Comparison of ENCODE assay signal across 9 mouse cellular contexts in the genomic region with DNA sequence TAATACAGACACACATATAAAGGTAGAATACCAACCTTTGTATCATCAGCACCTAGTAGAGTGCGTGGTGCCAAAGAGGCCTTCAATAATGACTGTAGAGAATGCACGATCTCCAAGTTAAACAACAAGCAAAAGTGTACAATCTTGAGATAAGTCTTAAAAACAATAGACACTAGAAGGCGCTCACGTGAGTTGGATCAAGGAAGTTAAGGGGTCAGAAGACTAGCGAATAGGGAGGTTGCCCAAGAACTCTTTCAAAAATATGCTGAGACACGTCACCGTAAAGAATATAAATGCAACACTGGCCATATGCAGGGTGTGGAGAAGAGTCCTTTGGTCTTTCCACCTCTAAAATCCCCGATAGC. TPM values are rescaled to one million over a fixed set of nuclear protein-coding genes. Genes with fewer than 3 reads are reported as not detected.
A peak's percentile ranks its signal among the peaks of the same experiment; 100 is the strongest.
DNase-seq lines count a peak whose midpoint lies in the region; ATAC-seq and TF ChIP-seq lines count a peak whose summit lies in the region.
"Had no signal": no experiment of that assay in that cellular context is flagged by ENCODE, and none has a peak within 500 bp of the region (broad histone marks: within the 10 kb centered on the region; RNA-seq: fewer than 3 reads in every experiment).

No protein-coding gene starts in this region.

- TF ChIP-seq CTCF in lung, adult 2 months (IDR thresholded peaks at IDR 0.05; ENCODE audit: insufficient read depth, low read length): no peak
- no peak for TF ChIP-seq CTCF in brain, embryonic 14.5 days (IDR thresholded peaks at IDR 0.05; ENCODE audit: borderline replicate concordance, extremely low read depth, insufficient read depth, insufficient read length)

- WGBS in lung, adult 2 months: 5% methylated on average over 8 of the region's 8 CpGs
- 8% methylated on average over 8 of the region's 8 CpGs for WGBS in hindbrain, embryonic 15.5 days
- WGBS in macrophage (ENCODE audit: missing documents): 7% methylated on average over 8 of the region's 8 CpGs

- no peak for DNase-seq in lung, adult 2 months
- DNase-seq in lung, postnatal 10 days: no peak
- peak; percentile 59 for DNase-seq in brain, embryonic 14.5 days (ENCODE audit: low read depth)
- no peak for DNase-seq in right cerebral cortex, postnatal 4 days
- no peak for DNase-seq in frontal cortex, postnatal 10 days (ENCODE audit: low spot score in 2 of 2)
- no peak for DNase-seq in testis, postnatal 10 days (ENCODE audit: low spot score)

- H3K36me3 ChIP-seq in hindbrain, embryonic 15.5 days: no peaks in the 10 kb centered on the region
- H3K36me3 ChIP-seq in macrophage (ENCODE audit: inconsistent target): no peaks in the 10 kb centered on the region

- peaks cover 71% of the 10 kb centered on the region for H3K79me2 ChIP-seq in macrophage (ENCODE audit: inconsistent target)

- H3K9ac ChIP-seq in hindbrain, embryonic 15.5 days: peak overlapping the region; percentile 81

- peak overlapping the region; percentile 90 for H3K27ac ChIP-seq in hindbrain, embryonic 15.5 days (replicated peaks)
- H3K27ac ChIP-seq in macrophage: peak overlapping the region; percentile 97

- H3K27me3 ChIP-seq in hindbrain, embryonic 15.5 days: no peaks in the 10 kb centered on the region

- peak overlapping the region; percentile 97 for H3K4me3 ChIP-seq in lung, adult 2 months (replicated peaks; ENCODE audit: extremely low read depth, low read depth, low read length)
- peak overlapping the region; percentile 66 for H3K4me3 ChIP-seq in hindbrain, embryonic 15.5 days
- peak overlapping the region; percentile 94 for H3K4me3 ChIP-seq in macrophage (ENCODE audit: inconsistent target)

- TF ChIP-seq POLR2A in lung, adult 2 months (IDR thresholded peaks at IDR 0.05; ENCODE audit: borderline replicate concordance, extremely low read depth, low read depth, low read length): no peak
- TF ChIP-seq POLR2A in brain, embryonic 14.5 days (IDR thresholded peaks at IDR 0.05; ENCODE audit: borderline replicate concordance, extremely low read depth, insufficient read depth, insufficient read length, poor library complexity, severe bottlenecking): no peak

- H3K4me1 ChIP-seq in lung, adult 2 months (ENCODE audit: control insufficient read depth, insufficient read depth, low read length): 0 out of 2 replicates have a peak, but pooled peaks cover 2% of the 10 kb centered on the region
- H3K4me1 ChIP-seq in hindbrain, embryonic 15.5 days (replicated peaks): peaks cover 25% of the 10 kb centered on the region

- no peaks in the 10 kb centered on the region for H3K9me3 ChIP-seq in hindbrain, embryonic 15.5 days

- ATAC-seq in hindbrain, embryonic 15.5 days (ENCODE audit: low FRiP score, low read depth): no peak; the same call in 1 of the 2 replicates

- peak overlapping the region; percentile 78 for H3K4me2 ChIP-seq in hindbrain, embryonic 15.5 days

RNA-seq across cellular contexts. Expression of gene Cwc27, which starts 0.7 kb away (rescaled TPM):
- polyA plus RNA-seq in lung, adult 2 months (2012; rRNA removed): 1.6 and 2.4 TPM in 2 replicates
- polyA plus RNA-seq in brain, embryonic 14.5 days (2012; rRNA removed): 10.4 and 12.3 TPM in 2 replicates
- polyA plus RNA-seq in hindbrain, embryonic 15.5 days (2015; fragmentation: Nextera tagmentation; extraction: Ambion mirVana): 19.9 and 22.6 TPM in 2 replicates
- 100 to 1,000 TPM in 9 of 26 experiments, 10 to 100 TPM in 17; 36.1 to 122 (median 92.3) TPM for total RNA-seq in macrophage (2018; cell fraction: chromatin; rRNA removed)
- 10 to 100 TPM; 13.3 to 24.5 (median 18.6) TPM for total RNA-seq in macrophage (2018; cell fraction: cytosol; rRNA removed)
- total RNA-seq in macrophage (2018; cell fraction: nucleus; rRNA removed): 10 to 100 TPM; 21.3 to 95.2 (median 44.4) TPM
- 15.4 to 41.9 TPM (median 19.7 TPM) in 3 replicates for polyA plus RNA-seq in macrophage (2018)

RNA-seq across cellular contexts. Expression of gene Srek1ip1, which starts 24.0 kb away (rescaled TPM):
- polyA plus RNA-seq in lung, adult 2 months (2012; rRNA removed): 3.3 and 5.5 TPM in 2 replicates
- 22.2 and 22.5 TPM in 2 replicates for polyA plus RNA-seq in brain, embryonic 14.5 days (2012; rRNA removed)
- polyA plus RNA-seq in hindbrain, embryonic 15.5 days (2015; fragmentation: Nextera tagmentation; extraction: Ambion mirVana): 15.7 and 15.9 TPM in 2 replicates
- total RNA-seq in macrophage (2018; cell fraction: chromatin; rRNA removed): 10 to 100 TPM in 21 of 26 experiments, 1 to 10 TPM in 5; 1.9 to 40.4 (median 21.9) TPM
- 10 to 100 TPM; 12.5 to 27.0 (median 20.6) TPM for total RNA-seq in macrophage (2018; cell fraction: cytosol; rRNA removed)
- total RNA-seq in macrophage (2018; cell fraction: nucleus; rRNA removed): 10 to 100 TPM in 19 of 26 experiments, 1 to 10 TPM in 7; 4.7 to 33.9 (median 12.3) TPM
- polyA plus RNA-seq in macrophage (2018): 17.2 to 25.8 TPM (median 24.1 TPM) in 3 replicates

RNA-seq across cellular contexts. Expression of gene Shisal2b, which starts 47.4 kb away (rescaled TPM):
- polyA plus RNA-seq in lung, adult 2 months (2012; rRNA removed): not detected in 2 replicates
- 0.41 and 0.68 TPM in 2 replicates for polyA plus RNA-seq in brain, embryonic 14.5 days (2012; rRNA removed)
- 1.9 and 2.7 TPM in 2 replicates for polyA plus RNA-seq in hindbrain, embryonic 15.5 days (2015; fragmentation: Nextera tagmentation; extraction: Ambion mirVana)
- not detected for total RNA-seq in macrophage (2018; cell fraction: chromatin; rRNA removed)
- not detected for total RNA-seq in macrophage (2018; cell fraction: cytosol; rRNA removed)
- not detected for total RNA-seq in macrophage (2018; cell fraction: nucleus; rRNA removed)
- polyA plus RNA-seq in macrophage (2018): not detected in 3 replicates
- polyA plus RNA-seq: gonadal fat pad, adult 2 months had no signal
